Comparison of ENCODE assay signal across 15 mouse cellular contexts in the genomic region with DNA sequence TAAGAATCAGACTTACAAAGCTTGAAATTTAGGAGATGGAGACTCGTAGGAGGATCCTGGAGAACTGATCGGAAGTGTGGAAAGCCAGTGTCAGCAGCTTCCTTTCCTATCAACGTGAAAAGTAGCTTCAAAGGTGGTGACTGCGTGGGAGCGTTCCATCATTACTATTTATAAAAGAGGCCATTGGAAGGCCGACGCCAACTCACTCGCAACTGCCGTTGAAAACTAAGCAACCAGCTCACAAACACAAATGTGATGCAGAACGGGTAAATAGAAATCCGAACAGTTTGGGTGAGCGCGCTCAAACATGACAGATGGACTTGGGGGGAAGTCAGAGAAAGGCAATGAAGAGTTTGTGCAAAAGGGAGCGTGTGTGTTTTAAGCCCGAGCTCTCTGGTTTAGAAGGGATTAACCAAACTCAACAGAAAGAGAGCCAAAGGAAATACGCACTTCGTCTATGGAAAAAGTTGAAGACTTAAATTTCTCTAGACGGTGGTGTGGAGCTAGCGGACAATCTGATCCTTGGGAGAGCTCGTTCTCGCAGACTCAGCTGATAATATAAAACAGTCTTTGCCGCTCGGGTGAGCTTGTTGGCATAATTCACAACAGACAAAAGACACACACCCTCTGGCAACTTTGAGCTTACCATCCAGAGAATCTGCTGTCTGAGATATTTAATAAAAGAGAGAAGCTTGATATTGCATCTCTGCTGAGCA. TPM values are rescaled to one million over a fixed set of nuclear protein-coding genes. Genes with fewer than 3 reads are reported as not detected.
DNase-seq lines count a peak whose midpoint lies in the region; ATAC-seq and TF ChIP-seq lines count a peak whose summit lies in the region.
"Had no signal": no experiment of that assay in that cellular context is flagged by ENCODE, and none has a peak within 500 bp of the region (broad histone marks: within the 10 kb centered on the region; RNA-seq: fewer than 3 reads in every experiment).

No protein-coding gene starts in this region.

- H3K27ac ChIP-seq in heart, embryonic 10.5 days = no peak overlapping the region
- H3K27ac ChIP-seq: hindbrain, embryonic 14.5 days; liver, embryonic 14.5 days had no signal

- DNase-seq in heart, adult 11 months = peak; percentile 78
- no peak for DNase-seq in heart, embryonic 10.5 days (ENCODE audit: low spot score)
- DNase-seq in layer of hippocampus, adult 11-12 months (ENCODE audit: low spot score) = peak; percentile 60
- DNase-seq in layer of hippocampus, postnatal 25 days (ENCODE audit: extremely low spot score in 1 of 2, low spot score in 1 of 2) = no peak
- DNase-seq in brain, embryonic 14.5 days (ENCODE audit: low read depth) = peak; percentile 29
- peak; percentile 60 to 65 for DNase-seq in layer of hippocampus, postnatal 36 days
- no peak for DNase-seq in adrenal gland, adult 2 months
- DNase-seq: B cell, adult 2 months; cerebellum, postnatal 36 days; gastrocnemius, postnatal 10 days; retina, postnatal 1 day had no signal

- no peak for ATAC-seq in erythroblast, adult 5-6 weeks (replicated peaks; ENCODE audit: low FRiP score, poor library complexity, severe bottlenecking)

- no peaks in the 10 kb centered on the region for H3K36me3 ChIP-seq in heart, embryonic 10.5 days

- 59% methylated on average over 23 of the region's 23 CpGs for WGBS in heart, embryonic 10.5 days

- H3K4me3 ChIP-seq in heart, embryonic 10.5 days = no peak overlapping the region
- H3K4me3 ChIP-seq: megakaryocyte, embryonic 14.5 days had no signal

- no peaks in the 10 kb centered on the region for H3K9me3 ChIP-seq in heart, embryonic 10.5 days

- H3K27me3 ChIP-seq in heart, embryonic 10.5 days (ENCODE audit: insufficient read depth, poor library complexity, severe bottlenecking) = no peaks in the 10 kb centered on the region

- H3K4me1 ChIP-seq in heart, embryonic 10.5 days = 0 out of 2 replicates have a peak, but pooled peaks cover 5% of the 10 kb centered on the region

- no peak for TF ChIP-seq CTCF in brain, embryonic 14.5 days (IDR thresholded peaks at IDR 0.05; ENCODE audit: borderline replicate concordance, extremely low read depth, insufficient read depth, insufficient read length)

- no peak for TF ChIP-seq POLR2A in brain, embryonic 14.5 days (IDR thresholded peaks at IDR 0.05; ENCODE audit: borderline replicate concordance, extremely low read depth, insufficient read depth, insufficient read length, poor library complexity, severe bottlenecking)

RNA-seq across cellular contexts. Expression of a gene that starts 20.0 kb away (rescaled TPM):
- polyA plus RNA-seq in heart, embryonic 10.5 days (2016; fragmentation: Nextera tagmentation; extraction: Ambion mirVana) = 12.0 and 14.8 TPM in 2 replicates
- total RNA-seq in layer of hippocampus, postnatal 25 days (2021) = 100 to 1,000 TPM; 204 to 246 TPM
- polyA plus RNA-seq in brain, embryonic 14.5 days (2012; rRNA removed) = 42.7 and 60.6 TPM in 2 replicates
- total RNA-seq in layer of hippocampus, postnatal 36 days (2021) = 100 to 1,000 TPM; 239 to 246 TPM
- 10 to 100 TPM; 43.4 to 51.4 TPM for total RNA-seq in adrenal gland, adult 2 months (2021)
- 16.6 and 17.8 TPM in 2 replicates for polyA plus RNA-seq in adrenal gland, adult 2 months (2012; rRNA removed)
- total RNA-seq in erythroblast, adult 5-6 weeks (2015; ENCODE audit: low replicate concordance) = 6.9 and 15.7 TPM in 2 replicates
- total RNA-seq in erythroblast, adult 5-6 weeks (2017; ENCODE audit: low replicate concordance) = 27.2 and 30.0 TPM in 2 replicates

Comparison
In these comparisons a context has a peak if more than half of its experiments do, and no peak if none do; other contexts are left out.
1. DNase-seq: peak in heart, adult 11 months (single experiment), layer of hippocampus, adult 11-12 months (single experiment), brain, embryonic 14.5 days (single experiment) and layer of hippocampus, postnatal 36 days (2 of 2); none in heart, embryonic 10.5 days (single experiment), layer of hippocampus, postnatal 25 days (0 of 2) and adrenal gland, adult 2 months (single experiment).